Mouse (Mus musculus): ENCODE measurements at regions not wholly inside any gene's neighbourhood (a gene's known extent, or its start where the extent isn't known, plus 50 kb on each side); places are given as distances from the start of the nearest gene placed in this dataset.

DNA sequence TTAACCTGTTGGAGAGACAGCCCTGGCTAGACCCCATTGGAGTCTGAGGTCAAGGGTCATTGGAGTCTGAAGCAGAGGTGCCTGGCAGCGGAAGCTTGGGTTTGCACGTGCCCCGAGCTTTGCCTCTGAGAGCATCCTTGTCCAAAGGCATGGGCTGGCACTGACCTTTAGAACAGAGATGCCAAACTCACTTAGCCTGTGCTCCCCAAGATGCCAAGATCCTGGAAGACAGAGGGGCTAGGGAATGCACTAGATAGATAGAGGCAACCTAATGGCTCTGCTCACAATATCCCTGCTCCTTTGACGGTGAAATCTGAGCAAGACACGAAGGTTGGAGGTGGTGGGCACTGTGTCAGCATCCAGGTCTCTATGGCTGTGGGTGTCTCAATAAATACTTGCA lies 75.1 kb downstream of the Gadd45g start:
- peaks cover 4% of the 10 kb centered on the region for H3K4me1 ChIP-seq (ENCODE audit: control insufficient read depth)
- no peak for TF ChIP-seq GATA1 (IDR thresholded peaks at IDR 0.05; ENCODE audit: low read length)
- no peak for TF ChIP-seq TAL1 (IDR thresholded peaks at IDR 0.05; ENCODE audit: low read length)
- no peaks in the 10 kb centered on the region for H3K36me3 ChIP-seq (ENCODE audit: control insufficient read depth)
- no peak overlapping the region for H3K4me3 ChIP-seq (replicated peaks)
- peaks cover 28% of the 10 kb centered on the region for H3K27me3 ChIP-seq (ENCODE audit: control insufficient read depth)
- H3K9me3 ChIP-seq (ENCODE audit: control insufficient read depth, low read length) = no peaks in the 10 kb centered on the region

- Histone ChIP-seq H3K4me3 (replicated peaks) (no peak overlapping the region), H3K4me1 (ENCODE audit: control insufficient read depth) (no peaks in the 10 kb centered on the region), H3K27me3 (ENCODE audit: control insufficient read depth) (peaks cover 12% of the 10 kb centered on the region), H3K36me3 (ENCODE audit: control insufficient read depth) (no peaks in the 10 kb centered on the region), H3K9me3 (ENCODE audit: control insufficient read depth, low read length) (no peaks in the 10 kb centered on the region)
- no peak for TF ChIP-seq GATA1 (IDR thresholded peaks at IDR 0.05; ENCODE audit: low read length)
- no peak for TF ChIP-seq TAL1 (IDR thresholded peaks at IDR 0.05; ENCODE audit: low read length)
Observed at GRCm38 (mm10) chr13:51926764-51927163, 80.3 kb downstream of the Gadd45g start.

- no peak overlapping the region for H3K4me3 ChIP-seq (replicated peaks)
- H3K36me3 ChIP-seq (ENCODE audit: control insufficient read depth) = no peaks in the 10 kb centered on the region
- peaks cover 14% of the 10 kb centered on the region for H3K27me3 ChIP-seq (ENCODE audit: control insufficient read depth)
- H3K4me1 ChIP-seq (ENCODE audit: control insufficient read depth) = 0 out of 2 replicates have a peak, but pooled peaks cover 2% of the 10 kb centered on the region
- no peaks in the 10 kb centered on the region for H3K9me3 ChIP-seq (ENCODE audit: control insufficient read depth, low read length)
- TF ChIP-seq GATA1 (IDR thresholded peaks at IDR 0.05; ENCODE audit: low read length) = no peak
- TF ChIP-seq TAL1 (IDR thresholded peaks at IDR 0.05; ENCODE audit: low read length) = no peak
Observed at GRCm38 (mm10) chr13:51929730-51930129, 83.3 kb downstream of the Gadd45g start.

GRCm38 (mm10) chr13:51930301-51930747 lies 83.8 kb downstream of the Gadd45g start:
- H3K36me3 ChIP-seq (ENCODE audit: control insufficient read depth) = no peaks in the 10 kb centered on the region
- H3K9me3 ChIP-seq (ENCODE audit: control insufficient read depth, low read length) = no peaks in the 10 kb centered on the region
- no peak for TF ChIP-seq GATA1 (IDR thresholded peaks at IDR 0.05; ENCODE audit: low read length)
- no peak for TF ChIP-seq TAL1 (IDR thresholded peaks at IDR 0.05; ENCODE audit: low read length)
- H3K4me1 ChIP-seq (ENCODE audit: control insufficient read depth) = 0 out of 2 replicates have a peak, but pooled peaks cover 2% of the 10 kb centered on the region
- H3K4me3 ChIP-seq (replicated peaks) = no peak overlapping the region
- H3K27me3 ChIP-seq (ENCODE audit: control insufficient read depth) = peaks cover 14% of the 10 kb centered on the region

DNA sequence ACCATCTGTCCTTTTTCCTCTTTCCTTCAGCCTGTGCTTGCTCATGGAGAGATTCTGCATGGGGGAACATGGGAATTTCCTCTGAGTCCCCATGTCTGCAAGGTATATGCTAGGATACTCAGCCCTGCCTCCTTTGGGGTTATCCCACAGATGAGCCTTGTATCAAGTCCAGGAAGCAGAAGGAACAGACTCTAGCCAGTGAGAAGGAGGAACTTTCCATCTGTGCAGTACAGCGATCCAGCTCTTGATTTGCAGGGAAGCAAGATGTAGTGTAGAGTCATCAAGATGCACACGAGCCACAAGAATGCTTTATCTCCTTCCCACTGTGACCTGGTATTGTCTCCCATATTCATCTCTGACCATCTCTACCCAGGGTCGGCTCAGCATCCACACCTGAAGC lies 84.5 kb downstream of the Gadd45g start:
- H3K27me3 ChIP-seq (ENCODE audit: control insufficient read depth) = peaks cover 14% of the 10 kb centered on the region

GRCm38 (mm10) chr13:51935827-51936226 lies 89.3 kb downstream of the Gadd45g start:
- peaks cover 5% of the 10 kb centered on the region; the same call in 1 of the 2 replicates for H3K27me3 ChIP-seq (ENCODE audit: control insufficient read depth)
- no peak overlapping the region for H3K4me3 ChIP-seq (replicated peaks)
- no peaks in the 10 kb centered on the region for H3K36me3 ChIP-seq (ENCODE audit: control insufficient read depth)
- peaks cover 24% of the 10 kb centered on the region for H3K4me1 ChIP-seq (ENCODE audit: control insufficient read depth)
- no peaks in the 10 kb centered on the region for H3K9me3 ChIP-seq (ENCODE audit: control insufficient read depth, low read length)
- TF ChIP-seq GATA1 (IDR thresholded peaks at IDR 0.05; ENCODE audit: low read length) (no peak), TAL1 (IDR thresholded peaks at IDR 0.05; ENCODE audit: low read length) (no peak)

More for the DNA sequence above, 84.5 kb downstream of the Gadd45g start:
- no peak for TF ChIP-seq TAL1 (IDR thresholded peaks at IDR 0.05; ENCODE audit: low read length)
- no peak for TF ChIP-seq GATA1 (IDR thresholded peaks at IDR 0.05; ENCODE audit: low read length)
- Histone ChIP-seq H3K9me3 (ENCODE audit: control insufficient read depth, low read length) (no peaks in the 10 kb centered on the region), H3K4me3 (replicated peaks) (no peak overlapping the region), H3K36me3 (ENCODE audit: control insufficient read depth) (no peaks in the 10 kb centered on the region), H3K4me1 (ENCODE audit: control insufficient read depth) (0 out of 2 replicates have a peak, but pooled peaks cover 2% of the 10 kb centered on the region)

DNA sequence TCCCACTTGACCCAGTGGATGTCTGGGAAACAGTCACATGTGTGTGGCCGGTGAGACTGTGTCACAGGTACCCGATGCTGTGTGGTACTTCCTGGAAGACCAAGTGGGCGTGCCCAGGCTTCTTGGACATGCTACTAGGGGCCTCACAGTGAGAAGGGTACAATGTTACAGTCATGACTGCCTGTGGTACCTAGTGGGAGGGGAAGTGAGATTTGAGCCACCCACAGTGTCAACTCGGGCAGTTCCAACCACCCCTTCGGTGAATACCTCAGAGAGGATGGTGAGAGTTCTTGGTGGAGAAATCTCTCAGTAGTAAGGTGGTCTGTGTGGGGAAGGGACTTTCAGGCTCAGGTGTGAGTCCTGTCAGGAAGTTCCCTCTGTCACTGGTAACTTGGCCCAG lies 90.0 kb downstream of the Gadd45g start:
- no peak overlapping the region for H3K4me3 ChIP-seq (replicated peaks)
- TF ChIP-seq TAL1 (IDR thresholded peaks at IDR 0.05; ENCODE audit: low read length) (no peak), GATA1 (IDR thresholded peaks at IDR 0.05; ENCODE audit: low read length) (no peak)
- H3K4me1 ChIP-seq (ENCODE audit: control insufficient read depth) = peaks cover 24% of the 10 kb centered on the region
- H3K27me3 ChIP-seq (ENCODE audit: control insufficient read depth) = peaks cover 3% of the 10 kb centered on the region; the same call in 1 of the 2 replicates
- H3K9me3 ChIP-seq (ENCODE audit: control insufficient read depth, low read length) = no peaks in the 10 kb centered on the region
- H3K36me3 ChIP-seq (ENCODE audit: control insufficient read depth) = no peaks in the 10 kb centered on the region

DNA sequence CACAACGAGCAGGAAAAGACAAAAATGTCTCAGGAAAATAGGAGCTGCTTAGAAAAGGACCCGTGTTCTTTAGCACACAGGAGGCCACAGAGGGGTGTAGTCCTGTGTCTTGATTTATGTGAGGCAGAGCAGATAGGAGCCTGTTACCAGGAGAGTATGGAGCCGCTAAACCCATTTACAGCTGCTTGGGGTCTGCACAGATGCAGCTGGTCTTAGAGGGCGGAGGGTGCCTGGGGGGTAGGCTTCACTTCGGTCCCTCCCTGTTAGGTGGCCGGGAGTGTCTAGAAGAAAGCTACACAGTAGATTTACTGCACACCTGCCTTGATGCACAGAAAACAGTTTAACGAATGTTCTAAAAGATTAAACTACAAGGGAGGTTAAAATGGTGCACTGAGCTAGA lies 91.4 kb downstream of the Gadd45g start:
- no peaks in the 10 kb centered on the region for H3K9me3 ChIP-seq (ENCODE audit: control insufficient read depth, low read length)
- no peaks in the 10 kb centered on the region for H3K36me3 ChIP-seq (ENCODE audit: control insufficient read depth)
- H3K4me1 ChIP-seq (ENCODE audit: control insufficient read depth) = peaks cover 24% of the 10 kb centered on the region
- H3K4me3 ChIP-seq (replicated peaks) = no peak overlapping the region
- no peak for TF ChIP-seq GATA1 (IDR thresholded peaks at IDR 0.05; ENCODE audit: low read length)
- no peak for TF ChIP-seq TAL1 (IDR thresholded peaks at IDR 0.05; ENCODE audit: low read length)
- no peaks in the 10 kb centered on the region for H3K27me3 ChIP-seq (ENCODE audit: control insufficient read depth)

DNA sequence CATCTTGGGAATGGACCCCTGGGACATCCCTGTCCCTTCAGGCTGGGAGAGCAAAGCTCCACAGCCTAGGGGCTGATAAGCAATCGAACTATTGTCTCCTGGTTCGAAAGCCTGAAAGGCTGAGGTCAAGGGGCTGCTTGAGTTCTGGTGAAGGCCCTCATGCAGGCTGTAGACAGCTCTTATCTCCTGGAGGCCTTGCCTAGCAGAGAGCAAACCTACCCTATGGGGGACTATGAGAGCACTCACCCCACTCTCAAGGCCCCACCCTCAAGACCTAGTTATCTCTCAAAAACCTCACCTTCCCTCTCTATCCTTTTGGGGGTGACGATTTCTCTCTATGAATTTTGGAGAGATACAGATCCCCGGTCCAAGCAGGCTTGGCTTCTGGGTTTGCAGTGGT lies 92.8 kb downstream of the Gadd45g start:
- no peaks in the 10 kb centered on the region for H3K9me3 ChIP-seq (ENCODE audit: control insufficient read depth, low read length)
- H3K27me3 ChIP-seq (ENCODE audit: control insufficient read depth) = no peaks in the 10 kb centered on the region
- H3K4me3 ChIP-seq (replicated peaks) = no peak overlapping the region
- H3K4me1 ChIP-seq (ENCODE audit: control insufficient read depth) = peaks cover 22% of the 10 kb centered on the region
- TF ChIP-seq TAL1 (IDR thresholded peaks at IDR 0.05; ENCODE audit: low read length) = no peak
- TF ChIP-seq GATA1 (IDR thresholded peaks at IDR 0.05; ENCODE audit: low read length) = no peak
- no peaks in the 10 kb centered on the region for H3K36me3 ChIP-seq (ENCODE audit: control insufficient read depth)

DNA sequence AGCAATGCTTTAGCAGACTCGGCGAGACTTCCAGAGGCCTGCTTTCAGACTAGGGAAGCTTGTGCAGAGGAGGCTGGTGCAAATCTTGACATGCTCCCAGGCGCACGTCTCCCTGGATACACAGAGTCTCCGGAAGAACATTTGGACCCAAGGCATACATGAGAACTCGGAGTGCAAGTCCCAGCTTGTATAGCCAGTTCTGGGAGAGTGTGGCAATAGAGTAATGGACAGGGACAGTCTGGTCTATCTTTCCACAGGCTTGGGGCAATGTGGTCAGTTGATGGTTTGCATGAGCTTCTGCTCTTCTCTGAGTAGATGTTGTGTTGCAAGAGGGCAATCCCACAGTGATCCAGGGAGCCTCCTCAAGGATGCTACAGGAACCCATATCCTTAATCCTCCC lies 93.2 kb downstream of the Gadd45g start:
- no peaks in the 10 kb centered on the region for H3K36me3 ChIP-seq (ENCODE audit: control insufficient read depth)
- TF ChIP-seq TAL1 (IDR thresholded peaks at IDR 0.05; ENCODE audit: low read length) (no peak), GATA1 (IDR thresholded peaks at IDR 0.05; ENCODE audit: low read length) (no peak)
- H3K4me1 ChIP-seq (ENCODE audit: control insufficient read depth) = peaks cover 22% of the 10 kb centered on the region
- H3K27me3 ChIP-seq (ENCODE audit: control insufficient read depth) = no peaks in the 10 kb centered on the region
- H3K9me3 ChIP-seq (ENCODE audit: control insufficient read depth, low read length) = no peaks in the 10 kb centered on the region
- no peak overlapping the region for H3K4me3 ChIP-seq (replicated peaks)

Measured in erythroblast, embryonic 14.5 days (primary cell).